In the genomic region with DNA sequence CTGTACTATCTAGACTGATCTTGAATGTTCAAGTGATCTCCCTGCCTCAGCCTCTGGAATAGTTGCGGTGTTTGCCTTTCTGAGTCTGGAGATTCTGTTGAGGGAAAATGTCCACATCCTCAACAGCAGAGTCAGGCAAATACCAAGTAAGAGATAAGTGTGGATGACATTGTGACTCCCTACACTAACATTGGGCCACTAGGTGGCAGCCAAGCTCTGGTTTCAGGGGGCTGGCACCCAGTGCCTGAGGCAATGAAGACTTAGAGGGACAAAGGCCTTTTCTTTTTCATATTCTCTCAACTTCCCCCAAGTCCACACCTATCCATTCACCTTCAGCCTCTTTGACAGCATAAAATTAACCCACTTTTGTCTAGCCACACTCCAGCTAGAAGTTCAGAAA, we compare ENCODE assay signal across 9 mouse cellular contexts. TPM values are rescaled to one million over a fixed set of nuclear protein-coding genes. Genes with fewer than 3 reads are reported as not detected.
DNase-seq lines count a peak whose midpoint lies in the region; ATAC-seq lines count a peak whose summit lies in the region.
"Had no signal": no experiment of that assay in that cellular context is flagged by ENCODE, and none has a peak within 500 bp of the region (broad histone marks: within the 10 kb centered on the region; RNA-seq: fewer than 3 reads in every experiment).

No protein-coding gene starts in this region.

- no peaks in the 10 kb centered on the region for H3K9me3 ChIP-seq in hindbrain, embryonic 11.5 days (ENCODE audit: control insufficient read depth, low read length)

- no peaks in the 10 kb centered on the region for H3K4me1 ChIP-seq in hindbrain, embryonic 11.5 days (replicated peaks; ENCODE audit: control insufficient read depth, insufficient read depth, low read length)

- H3K27ac ChIP-seq in hindbrain, embryonic 11.5 days (ENCODE audit: low read depth, low read length): no peak overlapping the region

- no peaks in the 10 kb centered on the region for H3K27me3 ChIP-seq in hindbrain, embryonic 11.5 days (ENCODE audit: control insufficient read depth, insufficient read depth, low read length)

- peak; percentile 74 for DNase-seq in Muller cell, postnatal 12 days (ENCODE audit: inconsistent ontology term)
- peak; percentile 93 to 96 for DNase-seq in cerebellum, adult 18-20 months
- DNase-seq in forelimb bud, embryonic 11.5 days (ENCODE audit: low read depth, low spot score): peak; percentile 84
- DNase-seq in hindbrain, embryonic 11.5 days (ENCODE audit: low spot score): peak; percentile 91
- DNase-seq in layer of hippocampus, adult 9-11 months: peak; percentile 82
- DNase-seq in lung, postnatal 14 days: peak; percentile 91
- peak; percentile 79 for DNase-seq in retina, postnatal 7 days (ENCODE audit: low read depth, low spot score)
- DNase-seq in thymus, postnatal 4 days: peak; percentile 94

- H3K36me3 ChIP-seq in hindbrain, embryonic 11.5 days (ENCODE audit: control insufficient read depth, insufficient read depth, low read length): no peaks in the 10 kb centered on the region

- WGBS in hindbrain, embryonic 11.5 days: 27% methylated on average over 1 of the region's 1 CpGs

- no peak overlapping the region for H3K9ac ChIP-seq in hindbrain, embryonic 11.5 days (ENCODE audit: low read depth, low read length)

- no peak overlapping the region for H3K4me2 ChIP-seq in hindbrain, embryonic 11.5 days (replicated peaks; ENCODE audit: low read depth, low read length)

- ATAC-seq in hindbrain, embryonic 11.5 days (ENCODE audit: low FRiP score): peak; percentile 66; the same call in 1 of the 2 replicates

- H3K4me3 ChIP-seq in hindbrain, embryonic 11.5 days (ENCODE audit: low read depth, low read length): no peak overlapping the region
- H3K4me3 ChIP-seq: megakaryocyte, embryonic 14.5 days had no signal

RNA-seq across cellular contexts. Expression of a gene that starts 15.6 kb away (rescaled TPM):
- 0.60 and 0.86 TPM in 2 replicates for polyA plus RNA-seq in hindbrain, embryonic 11.5 days (2014; fragmentation: Nextera tagmentation; extraction: Ambion mirVana)

RNA-seq across cellular contexts. Expression of a gene that starts 20.3 kb away (rescaled TPM):
- polyA plus RNA-seq in hindbrain, embryonic 11.5 days (2014; fragmentation: Nextera tagmentation; extraction: Ambion mirVana): 51.4 and 52.3 TPM in 2 replicates

RNA-seq across cellular contexts. Expression of a gene that starts 32.1 kb away (rescaled TPM):
- 0.09 and 0.29 TPM in 2 replicates for polyA plus RNA-seq in hindbrain, embryonic 11.5 days (2014; fragmentation: Nextera tagmentation; extraction: Ambion mirVana)

RNA-seq across cellular contexts. Expression of a gene that starts 42.0 kb away (rescaled TPM):
- 66.5 and 67.4 TPM in 2 replicates for polyA plus RNA-seq in hindbrain, embryonic 11.5 days (2014; fragmentation: Nextera tagmentation; extraction: Ambion mirVana)
